Comparison of ENCODE assay signal across 10 mouse cellular contexts in genomic region chr16:23099632-23100031, GRCm38 (mm10). TPM values are rescaled to one million over a fixed set of nuclear protein-coding genes. Genes with fewer than 3 reads are reported as not detected.
DNase-seq lines count a peak whose midpoint lies in the region; ATAC-seq lines count a peak whose summit lies in the region.
"Had no signal": no experiment of that assay in that cellular context is flagged by ENCODE, and none has a peak within 500 bp of the region (broad histone marks: within the 10 kb centered on the region; RNA-seq: fewer than 3 reads in every experiment).

No protein-coding gene starts in this region.

- no peaks in the 10 kb centered on the region for H3K9me3 ChIP-seq in heart, embryonic 14.5 days (ENCODE audit: control insufficient read depth, low read length)
- H3K9me3 ChIP-seq in hindbrain, embryonic 15.5 days: no peaks in the 10 kb centered on the region
- H3K9me3 ChIP-seq in midbrain, embryonic 15.5 days: no peaks in the 10 kb centered on the region

- peak overlapping the region; percentile 43 to 47 for H3K4me3 ChIP-seq in heart, embryonic 14.5 days (ENCODE audit: control insufficient read depth in 1 of 2, insufficient read depth in 1 of 2, low read depth in 1 of 2, low read length in 2 of 2)
- H3K4me3 ChIP-seq in hindbrain, embryonic 15.5 days: peak overlapping the region; percentile 26
- H3K4me3 ChIP-seq in midbrain, embryonic 15.5 days: peak overlapping the region; percentile 32

- H3K4me2 ChIP-seq in heart, embryonic 14.5 days (ENCODE audit: low read length): peak overlapping the region; percentile 75
- H3K4me2 ChIP-seq in hindbrain, embryonic 15.5 days: peak overlapping the region; percentile 52
- peak overlapping the region; percentile 58 for H3K4me2 ChIP-seq in midbrain, embryonic 15.5 days

- peaks cover 6 to 10% of the 10 kb centered on the region in 2 experiments for H3K4me1 ChIP-seq in heart, embryonic 14.5 days (ENCODE audit: control insufficient read depth in 2 of 2, insufficient read depth in 2 of 2, low read length in 2 of 2)
- peaks cover 11% of the 10 kb centered on the region for H3K4me1 ChIP-seq in hindbrain, embryonic 15.5 days (replicated peaks)
- peaks cover 11% of the 10 kb centered on the region for H3K4me1 ChIP-seq in midbrain, embryonic 15.5 days

- 14% methylated on average over 12 of the region's 12 CpGs for WGBS in heart, embryonic 14.5 days
- 3% methylated on average over 12 of the region's 12 CpGs for WGBS in hindbrain, embryonic 15.5 days
- WGBS in midbrain, embryonic 15.5 days: 2% methylated on average over 12 of the region's 12 CpGs

- no peak for ATAC-seq in heart, embryonic 14.5 days (ENCODE audit: insufficient number of reproducible peaks, insufficient read depth, low FRiP score, low read depth)
- ATAC-seq in hindbrain, embryonic 15.5 days (ENCODE audit: low FRiP score, low read depth): no peak
- 0 out of 2 replicates have a peak, but pooled peaks have one; percentile 22 for ATAC-seq in midbrain, embryonic 15.5 days (replicated peaks)

- intact Hi-C loops in heart, postnatal 36 days (cut with DNase I): no loop called here
- intact Hi-C loops in left cerebral cortex, postnatal 10 days (cut with DNase I): no loop called here
- intact Hi-C loops in gastrocnemius, postnatal 36 days (cut with DNase I): no loop called here

- DNase-seq in heart, postnatal 36 days: no peak
- DNase-seq in R1 (ENCODE audit: low read depth, low spot score): peak; percentile 96
- no peak for DNase-seq in left cerebral cortex, postnatal 10 days (ENCODE audit: extremely low spot score in 1 of 2, low spot score in 2 of 2)
- DNase-seq in adrenal gland, postnatal 14 days: no peak
- DNase-seq in gastrocnemius, postnatal 36 days: no peak

- H3K36me3 ChIP-seq in heart, embryonic 14.5 days (ENCODE audit: control insufficient read depth, insufficient read depth, low read length): no peaks in the 10 kb centered on the region
- H3K36me3 ChIP-seq in hindbrain, embryonic 15.5 days: no peaks in the 10 kb centered on the region
- no peaks in the 10 kb centered on the region for H3K36me3 ChIP-seq in midbrain, embryonic 15.5 days (replicated peaks)

- no peaks in the 10 kb centered on the region for H3K27me3 ChIP-seq in heart, embryonic 14.5 days (ENCODE audit: control insufficient read depth, insufficient read depth, low read length)
- H3K27me3 ChIP-seq in hindbrain, embryonic 15.5 days: peaks cover 13% of the 10 kb centered on the region
- H3K27me3 ChIP-seq in midbrain, embryonic 15.5 days (replicated peaks): peaks cover 12% of the 10 kb centered on the region
- H3K27me3 ChIP-seq: CH12.LX had no signal

- peak overlapping the region; percentile 70 for H3K9ac ChIP-seq in heart, embryonic 14.5 days (ENCODE audit: low read length)
- H3K9ac ChIP-seq in hindbrain, embryonic 15.5 days: peak overlapping the region; percentile 36; the same call in 1 of the 2 replicates
- H3K9ac ChIP-seq in midbrain, embryonic 15.5 days: 0 out of 2 replicates have a peak overlapping the region, but pooled peaks have one; percentile 21

- peak overlapping the region in 1 of 2 experiments; percentile 49; a peak in 1 of 4 replicates for H3K27ac ChIP-seq in heart, embryonic 14.5 days (replicated peaks in 1 of 2; ENCODE audit: control insufficient read depth in 1 of 2, insufficient read depth in 1 of 2, low read depth in 2 of 2, low read length in 2 of 2)
- H3K27ac ChIP-seq in hindbrain, embryonic 15.5 days (replicated peaks): no peak overlapping the region
- H3K27ac ChIP-seq in midbrain, embryonic 15.5 days: no peak overlapping the region

RNA-seq across cellular contexts. Expression of gene Eif4a2, which starts 7.6 kb away (rescaled TPM):
- polyA plus RNA-seq in heart, embryonic 14.5 days (2014; fragmentation: Nextera tagmentation; extraction: Ambion mirVana): 174 and 182 TPM in 2 replicates
- 100 to 1,000 TPM; 379 to 387 TPM for total RNA-seq in heart, postnatal 36 days (2021)
- polyA plus RNA-seq in hindbrain, embryonic 15.5 days (2015; fragmentation: Nextera tagmentation; extraction: Ambion mirVana): 323 and 324 TPM in 2 replicates
- polyA plus RNA-seq in midbrain, embryonic 15.5 days (2015; fragmentation: Nextera tagmentation; extraction: Ambion mirVana): 323 and 336 TPM in 2 replicates
- total RNA-seq in left cerebral cortex, postnatal 10 days (2021): 100 to 1,000 TPM; 767 to 770 TPM
- 360 and 379 TPM in 2 replicates for total RNA-seq in adrenal gland, postnatal 14 days (2021)
- total RNA-seq in gastrocnemius, postnatal 36 days (2021): 100 to 1,000 TPM; 380 to 417 TPM

RNA-seq across cellular contexts. Expression of gene Rfc4, which starts 27.9 kb away (rescaled TPM):
- polyA plus RNA-seq in heart, embryonic 14.5 days (2014; fragmentation: Nextera tagmentation; extraction: Ambion mirVana): 84.8 and 86.4 TPM in 2 replicates
- total RNA-seq in heart, postnatal 36 days (2021): 1 to 10 TPM; 5.7 to 7.2 TPM
- polyA plus RNA-seq in hindbrain, embryonic 15.5 days (2015; fragmentation: Nextera tagmentation; extraction: Ambion mirVana): 40.6 and 50.6 TPM in 2 replicates
- polyA plus RNA-seq in midbrain, embryonic 15.5 days (2015; fragmentation: Nextera tagmentation; extraction: Ambion mirVana): 41.7 and 42.1 TPM in 2 replicates
- 1 to 10 TPM; 5.9 to 8.4 TPM for total RNA-seq in left cerebral cortex, postnatal 10 days (2021)
- 14.5 and 15.2 TPM in 2 replicates for total RNA-seq in adrenal gland, postnatal 14 days (2021)
- 1 to 10 TPM; 5.8 to 7.1 TPM for total RNA-seq in gastrocnemius, postnatal 36 days (2021)

RNA-seq across cellular contexts. Expression of gene Kng1, which starts 42.0 kb away (rescaled TPM):
- 0.36 TPM in 1 of 2 replicates, not detected in the other for polyA plus RNA-seq in heart, embryonic 14.5 days (2014; fragmentation: Nextera tagmentation; extraction: Ambion mirVana)
- not detected for total RNA-seq in heart, postnatal 36 days (2021)
- 0.39 TPM in 1 of 2 replicates, not detected in the other for polyA plus RNA-seq in hindbrain, embryonic 15.5 days (2015; fragmentation: Nextera tagmentation; extraction: Ambion mirVana)
- 0.55 TPM in 1 of 2 replicates, not detected in the other for polyA plus RNA-seq in midbrain, embryonic 15.5 days (2015; fragmentation: Nextera tagmentation; extraction: Ambion mirVana)
- not detected for total RNA-seq in left cerebral cortex, postnatal 10 days (2021)
- 13.1 and 215 TPM in 2 replicates for total RNA-seq in adrenal gland, postnatal 14 days (2021)
- under 1 TPM in 1 of 2 experiments, not detected in 1; 0.43 TPM for total RNA-seq in gastrocnemius, postnatal 36 days (2021)
- total RNA-seq: CH12.LX had no signal
- polyA plus RNA-seq: large intestine, adult 2 months had no signal

RNA-seq across cellular contexts. Expression of gene Adipoq, which starts 46.7 kb away (rescaled TPM):
- 0.15 TPM in 1 of 2 replicates, not detected in the other for polyA plus RNA-seq in heart, embryonic 14.5 days (2014; fragmentation: Nextera tagmentation; extraction: Ambion mirVana)
- 10 to 100 TPM in 1 of 2 experiments, 1 to 10 TPM in 1; 3.7 to 11.8 TPM for total RNA-seq in heart, postnatal 36 days (2021)
- not detected in 2 replicates for polyA plus RNA-seq in hindbrain, embryonic 15.5 days (2015; fragmentation: Nextera tagmentation; extraction: Ambion mirVana)
- not detected in 2 replicates for polyA plus RNA-seq in midbrain, embryonic 15.5 days (2015; fragmentation: Nextera tagmentation; extraction: Ambion mirVana)
- not detected for total RNA-seq in left cerebral cortex, postnatal 10 days (2021)
- 317 and 319 TPM in 2 replicates for total RNA-seq in adrenal gland, postnatal 14 days (2021)
- 10 to 100 TPM in 1 of 2 experiments, 1 to 10 TPM in 1; 5.6 to 13.1 TPM for total RNA-seq in gastrocnemius, postnatal 36 days (2021)
